Mouse (Mus musculus) kidney, embryonic 14.5 days (tissue): ENCODE measurements around the gene Cpa3. TPM values are rescaled to one million over a fixed set of nuclear protein-coding genes. Genes with fewer than 3 reads are reported as not detected.

Experiments used
- microRNA-seq: library from miRNA; unstranded; fragments of <30 nt; microRNA quantifications from one replicate; pipeline ENCODE4, GENCODE M21; 2016
- polyA plus RNA-seq: library from polyadenylated mRNA; unstranded; fragments of >200 nt; fragmentation: Nextera tagmentation; extraction: Ambion mirVana; gene quantifications from 2 replicates; pipeline ENCODE4 v1.2.1, GENCODE M21; 2014

Gene Cpa3
- polyA plus RNA-seq, 1 experiment from 2014 or later: 1.4 TPM

Small RNA genes within 50 kb of the gene (microRNA-seq; reads per million reads assigned to microRNA genes)
- not detected for gene Mir7007

Other genes with a start within 250 kb of the Cpa3 start
- gene Hps3, start 206.9 kb downstream of the Cpa3 start, polyA plus RNA-seq: 7.1 and 12.5 TPM in 2 replicates
- 20.0 and 22.7 TPM in 2 replicates for gene Hltf, start 184.4 kb downstream of the Cpa3 start, polyA plus RNA-seq
- 37.9 and 44.5 TPM in 2 replicates for gene Gyg, start 86.9 kb downstream of the Cpa3 start, polyA plus RNA-seq
- 0.36 and 0.50 TPM in 2 replicates for gene Cpb1, start 33.6 kb upstream of the Cpa3 start, polyA plus RNA-seq
- 0.23 and 0.30 TPM in 2 replicates for gene Agtr1b, start 125.0 kb upstream of the Cpa3 start, polyA plus RNA-seq